Mouse (Mus musculus): Measurements from ENCODE around the gene Adssl1. TPM values are rescaled to one million over a fixed set of nuclear protein-coding genes. Genes with fewer than 3 reads are reported as not detected.

The Adssl1 gene
- total and polyA plus RNA-seq, 3 experiments: 10.2 to 29.4 (median 10.7) TPM

- peaks cover 0 to 36% of the 10 kb centered on the region in 2 experiments for H3K36me3 ChIP-seq (replicated peaks in 1 of 2; ENCODE audit: control insufficient read depth in 1 of 2, insufficient read depth in 1 of 2, low read length in 1 of 2)
- H3K27ac ChIP-seq (ENCODE audit: insufficient read depth, low read depth): no peak overlapping the region
- no peak overlapping the region for H3K4me2 ChIP-seq (ENCODE audit: insufficient read depth, low read depth, poor library complexity, severe bottlenecking)
- in situ Hi-C loops (cut with MboI; ENCODE audit: low pct_ligation_motif_present, low pct_unique_long_range_greater_than_20kb, low sequenced_read_pairs): no loop called here
- H3K9me3 ChIP-seq (replicated peaks; ENCODE audit: low read length): no peaks in the 10 kb centered on the region
- peaks cover 28 to 63% of the 10 kb centered on the region in 2 experiments for H3K4me1 ChIP-seq (ENCODE audit: control insufficient read depth in 1 of 2, insufficient read depth in 2 of 2)
- H3K9ac ChIP-seq (ENCODE audit: insufficient read depth, low read depth): no peak overlapping the region
- dilution Hi-C loops (cut with MboI; ENCODE audit: extremely low pct_ligation_motif_present, extremely low pct_unique_long_range_greater_than_20kb, low sequenced_read_pairs): no loop called here
- TF ChIP-seq MAZ (IDR thresholded peaks at IDR 0.05; ENCODE audit: low read depth, low read length): no peak
- no peak for TF ChIP-seq ELF1 (IDR thresholded peaks at IDR 0.05; ENCODE audit: low read depth, low read length)
- no peak for TF ChIP-seq ZNF384 (IDR thresholded peaks at IDR 0.05; ENCODE audit: low read depth, low read length)
- TF ChIP-seq RAD21 (IDR thresholded peaks at IDR 0.05; ENCODE audit: low read depth, low read length): no peak
- TF ChIP-seq ZMIZ1 (IDR thresholded peaks at IDR 0.05; ENCODE audit: low read depth, low read length): no peak
- TF ChIP-seq PAX5 (IDR thresholded peaks at IDR 0.05; ENCODE audit: low read length): no peak
- no peak for TF ChIP-seq KAT2A (IDR thresholded peaks at IDR 0.05; ENCODE audit: insufficient replicate concordance, low read length)
- TF ChIP-seq JUN (IDR thresholded peaks at IDR 0.05; ENCODE audit: insufficient read depth, low read depth, low read length): no peak
- TF ChIP-seq IRF4 (IDR thresholded peaks at IDR 0.05; ENCODE audit: low read depth, low read length): no peak
- no peak for TF ChIP-seq MAFK (IDR thresholded peaks at IDR 0.05; ENCODE audit: insufficient replicate concordance, low read length)
- TF ChIP-seq POLR2AphosphoS2 (IDR thresholded peaks at IDR 0.05; ENCODE audit: low read depth, low read length): no peak
- no peak for TF ChIP-seq USF1 (IDR thresholded peaks at IDR 0.05; ENCODE audit: low read depth, low read length)
- TF ChIP-seq CHD1 (IDR thresholded peaks at IDR 0.05; ENCODE audit: low read depth, low read length): no peak
- TF ChIP-seq USF2 (conservative IDR thresholded peaks at IDR 0.05; ENCODE audit: low read depth, low read length): no peak
- TF ChIP-seq TCF12 (IDR thresholded peaks at IDR 0.05; ENCODE audit: low read depth, low read length): no peak
- DNase-seq (ENCODE audit: extremely low read depth): no peak
- no peaks in the 10 kb centered on the region for H3K79me2 ChIP-seq (replicated peaks; ENCODE audit: control insufficient read depth, extremely low read depth, insufficient read depth, poor library complexity, severe bottlenecking)
- H3K27me3 ChIP-seq (replicated peaks): no peaks in the 10 kb centered on the region
- no peak overlapping the region for H3K4me3 ChIP-seq (replicated peaks in 1 of 3; ENCODE audit: low read depth in 2 of 3, low read length in 2 of 3, poor library complexity in 1 of 3)
Measured at GRCm38 (mm10) chr12:112630796-112631195, 11.0 kb downstream of the Adssl1 start.

GRCm38 (mm10) chr12:112631472-112631871, 11.6 kb downstream of the Adssl1 start:
- Histone ChIP-seq H3K27ac (ENCODE audit: insufficient read depth, low read depth) (no peak overlapping the region), H3K36me3 (replicated peaks in 1 of 2; ENCODE audit: control insufficient read depth in 1 of 2, insufficient read depth in 1 of 2, low read length in 1 of 2) (peaks cover 0 to 41% of the 10 kb centered on the region in 2 experiments), H3K4me2 (ENCODE audit: insufficient read depth, low read depth, poor library complexity, severe bottlenecking) (no peak overlapping the region), H3K27me3 (replicated peaks) (no peaks in the 10 kb centered on the region), H3K9me3 (replicated peaks; ENCODE audit: low read length) (no peaks in the 10 kb centered on the region), H3K9ac (ENCODE audit: insufficient read depth, low read depth) (no peak overlapping the region), H3K79me2 (replicated peaks; ENCODE audit: control insufficient read depth, extremely low read depth, insufficient read depth, poor library complexity, severe bottlenecking) (no peaks in the 10 kb centered on the region), H3K4me1 (ENCODE audit: control insufficient read depth in 1 of 2, insufficient read depth in 2 of 2) (peaks cover 21 to 56% of the 10 kb centered on the region in 2 experiments), H3K4me3 (replicated peaks in 1 of 3; ENCODE audit: low read depth in 2 of 3, low read length in 2 of 3, poor library complexity in 1 of 3) (no peak overlapping the region)
- DNase-seq (ENCODE audit: extremely low read depth): no peak
- no peak for TF ChIP-seq ZNF384 (IDR thresholded peaks at IDR 0.05; ENCODE audit: low read depth, low read length)
- no peak for TF ChIP-seq SMC3 (IDR thresholded peaks at IDR 0.05; ENCODE audit: low read depth, low read length)
- no peak for TF ChIP-seq EP300 (IDR thresholded peaks at IDR 0.05; ENCODE audit: low read length)
- no peak for TF ChIP-seq JUND (conservative IDR thresholded peaks at IDR 0.05; ENCODE audit: low read depth, low read length)
- no peak for TF ChIP-seq USF2 (conservative IDR thresholded peaks at IDR 0.05; ENCODE audit: low read depth, low read length)
- no peak for TF ChIP-seq MYC (IDR thresholded peaks at IDR 0.05; ENCODE audit: low read depth, low read length)
- no peak for TF ChIP-seq MAX (IDR thresholded peaks at IDR 0.05; ENCODE audit: low read length)
- TF ChIP-seq CHD2 (IDR thresholded peaks at IDR 0.05; ENCODE audit: low read length): no peak
- TF ChIP-seq TBP (conservative IDR thresholded peaks at IDR 0.05; ENCODE audit: low read depth, low read length): no peak
- no peak for TF ChIP-seq CHD1 (IDR thresholded peaks at IDR 0.05; ENCODE audit: low read depth, low read length)
- no peak for TF ChIP-seq BHLHE40 (IDR thresholded peaks at IDR 0.05; ENCODE audit: low read depth, low read length)
- TF ChIP-seq ELF1 (IDR thresholded peaks at IDR 0.05; ENCODE audit: low read depth, low read length): no peak
- TF ChIP-seq E2F4 (IDR thresholded peaks at IDR 0.05; ENCODE audit: insufficient replicate concordance, low read depth, low read length): no peak
- no peak for TF ChIP-seq NRF1 (IDR thresholded peaks at IDR 0.05; ENCODE audit: low read depth, low read length)
- dilution Hi-C loops (cut with MboI; ENCODE audit: extremely low pct_ligation_motif_present, extremely low pct_unique_long_range_greater_than_20kb, low sequenced_read_pairs): no loop called here
- in situ Hi-C loops (cut with MboI; ENCODE audit: low pct_ligation_motif_present, low pct_unique_long_range_greater_than_20kb, low sequenced_read_pairs): no loop called here
